Mouse (Mus musculus) stomach, embryonic 16.5 days (tissue): ENCODE results near the gene Tmem120b. TPM values are rescaled to one million over a fixed set of nuclear protein-coding genes. Genes with fewer than 3 reads are reported as not detected.

Source experiments
- ATAC-seq: fragments of 200-750 bp; cut with Nextera tagmentation; 2 replicates; pipeline ENCODE4 v1.8.0; 2017; ENCODE audit warnings: moderate number of reproducible peaks, moderate TSS enrichment; ENCODE audit not compliant: insufficient read depth, low FRiP score
- H3K27ac ChIP-seq: fragments of 300-500 bp; sonication (generic); 2 replicates; pipeline ENCODE4 v1.5.1; 2014; ENCODE audit warnings: low read length
- H3K27me3 ChIP-seq: fragments of 300-500 bp; sonication (generic); 2 replicates; pipeline ENCODE4 v1.6.1; 2014; ENCODE audit warnings: low read length, control low read depth, mixed read lengths; ENCODE audit not compliant: control insufficient read depth, insufficient read depth
- H3K36me3 ChIP-seq: fragments of 300-500 bp; sonication (generic); 2 replicates; pipeline ENCODE4 v1.6.1; 2014; ENCODE audit warnings: low read length; ENCODE audit not compliant: control insufficient read depth, insufficient read depth
- H3K4me1 ChIP-seq: fragments of 300-500 bp; sonication (generic); 2 replicates; pipeline ENCODE4 v1.6.1; 2014; ENCODE audit warnings: low read length, control low read depth, mixed read lengths; ENCODE audit not compliant: control insufficient read depth, insufficient read depth
- H3K4me2 ChIP-seq: fragments of 300-500 bp; sonication (generic); 2 replicates; pipeline ENCODE4 v1.6.1; 2014; ENCODE audit warnings: low read depth, low read length, mixed read lengths
- H3K4me3 ChIP-seq: fragments of 300-500 bp; sonication (generic); replicated peaks from 2 replicates; pipeline ENCODE4 v1.5.1; 2014; ENCODE audit warnings: mild to moderate bottlenecking, low read length
- H3K9ac ChIP-seq: fragments of 300-500 bp; sonication (generic); 2 replicates; pipeline ENCODE4 v1.6.1; 2014; ENCODE audit warnings: low read length
- H3K9me3 ChIP-seq: fragments of 300-500 bp; sonication (generic); replicated peaks from 2 replicates; pipeline ENCODE4 v1.6.1; 2016; ENCODE audit warnings: low read length, control low read depth; ENCODE audit not compliant: control insufficient read depth
- WGBS: fragments of 180-500 bp; shearing (Covaris S2); extraction: QIAGEN DNeasy Blood & Tissue Kit; methylation state at CpG from one replicate; pipeline ENCODE4 v1.1.7; 2014; 5-methylcytosine and 5-hydroxymethylcytosine counted together
- polyA plus RNA-seq: library from polyadenylated mRNA; unstranded; fragments of >200 nt; fragmentation: Nextera tagmentation; extraction: Ambion mirVana; gene quantifications from 2 replicates; pipeline ENCODE4 v1.2.1, GENCODE M21; 2015

The Tmem120b gene
- polyA plus RNA-seq, 1 experiment from 2014 or later = 15.3 TPM

- Histone ChIP-seq H3K4me1 (no peaks in the 10 kb centered on the region; the same call in 1 of the 2 replicates), H3K4me2 (no peak overlapping the region), H3K27ac (no peak overlapping the region), H3K9me3 (no peaks in the 10 kb centered on the region), H3K9ac (no peak overlapping the region), H3K27me3 (no peaks in the 10 kb centered on the region), H3K36me3 (no peaks in the 10 kb centered on the region), H3K4me3 (no peak overlapping the region)
- 23% methylated on average over 7 of the region's 7 CpGs for WGBS
- no peak for ATAC-seq
Measured at GRCm38 (mm10) chr5:123114924-123115323, 46.7 kb downstream of the Tmem120b start.

GRCm38 (mm10) chr5:123116080-123116479 lies 47.9 kb downstream of the Tmem120b start:
- Histone ChIP-seq H3K27me3 (no peaks in the 10 kb centered on the region), H3K9me3 (no peaks in the 10 kb centered on the region), H3K4me1 (no peaks in the 10 kb centered on the region), H3K4me2 (no peak overlapping the region), H3K9ac (no peak overlapping the region), H3K4me3 (no peak overlapping the region), H3K36me3 (no peaks in the 10 kb centered on the region), H3K27ac (no peak overlapping the region)
- ATAC-seq = no peak
- 65% methylated on average over 8 of the region's 8 CpGs for WGBS

- ATAC-seq = peak; percentile 70; the same call in 1 of the 2 replicates
- no peak overlapping the region for H3K27ac ChIP-seq
Measured at GRCm38 (mm10) chr5:123117257-123117656, 49.0 kb downstream of the Tmem120b start.

GRCm38 (mm10) chr5:123117773-123118172 lies 49.6 kb downstream of the Tmem120b start:
- Histone ChIP-seq H3K27me3 (no peaks in the 10 kb centered on the region), H3K4me2 (no peak overlapping the region), H3K4me1 (no peaks in the 10 kb centered on the region), H3K36me3 (no peaks in the 10 kb centered on the region), H3K9ac (no peak overlapping the region), H3K9me3 (no peaks in the 10 kb centered on the region), H3K27ac (no peak overlapping the region), H3K4me3 (no peak overlapping the region)
- no peak for ATAC-seq
- WGBS = 70% methylated on average over 8 of the region's 8 CpGs

More at GRCm38 (mm10) chr5:123117257-123117656, 49.0 kb downstream of the Tmem120b start:
- Histone ChIP-seq H3K27me3 (no peaks in the 10 kb centered on the region), H3K9ac (no peak overlapping the region), H3K4me2 (no peak overlapping the region), H3K4me1 (no peaks in the 10 kb centered on the region), H3K9me3 (no peaks in the 10 kb centered on the region), H3K4me3 (no peak overlapping the region), H3K36me3 (no peaks in the 10 kb centered on the region)
- 21% methylated on average over 10 of the region's 10 CpGs for WGBS

DNA sequence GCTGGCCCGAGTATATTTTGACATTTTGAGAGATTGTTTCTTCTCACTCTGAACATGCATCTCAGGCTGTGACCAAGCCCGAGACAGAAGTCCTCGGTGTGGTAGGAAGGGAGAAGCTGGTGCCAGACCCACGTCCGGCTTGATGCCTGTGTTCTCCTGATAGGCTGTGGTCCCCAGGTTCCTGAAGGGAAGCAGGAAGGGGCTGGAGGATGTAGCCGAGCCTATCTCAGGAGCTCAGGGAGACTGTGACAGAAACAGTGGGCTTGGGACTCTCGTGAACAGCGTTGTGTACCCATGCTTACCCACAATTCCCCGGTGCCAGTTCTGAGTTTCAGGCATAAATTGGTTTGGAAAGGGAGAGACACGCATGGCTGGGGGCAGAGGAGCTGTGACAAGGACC lies 50.6 kb downstream of the Tmem120b start:
- WGBS = 67% methylated on average over 10 of the region's 10 CpGs
- ATAC-seq = no peak
- H3K4me3 ChIP-seq = no peak overlapping the region

DNA sequence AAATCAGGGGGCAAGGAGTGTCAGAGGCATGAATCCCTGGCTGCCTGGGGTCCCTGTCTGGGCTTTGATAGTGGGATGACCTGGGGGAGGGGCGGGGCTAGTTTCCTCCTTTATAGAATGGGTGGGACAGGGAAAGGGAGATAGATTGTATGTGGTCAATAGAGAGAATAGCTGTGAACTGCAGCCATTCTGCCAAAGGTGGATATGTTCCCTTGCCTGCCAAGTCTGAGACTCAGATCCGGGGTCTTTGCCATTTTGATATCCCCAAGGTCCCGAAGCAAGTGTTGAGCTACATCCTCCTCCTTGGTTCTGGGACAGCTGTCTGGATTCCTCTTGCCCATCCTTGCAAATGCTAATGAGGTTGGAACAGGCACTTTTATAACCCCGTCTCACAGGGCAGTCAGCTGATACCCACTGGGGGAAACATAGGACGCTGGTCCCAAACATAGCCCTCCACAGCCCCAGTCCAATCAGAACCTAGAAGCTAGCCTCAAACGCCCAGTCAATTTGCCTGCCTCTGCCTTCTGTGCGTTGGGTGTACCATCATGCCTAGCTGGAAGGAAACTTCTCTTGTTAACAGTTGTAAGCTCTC lies 52.5 kb downstream of the Tmem120b start:
- H3K4me2 ChIP-seq = no peak overlapping the region
- H3K9ac ChIP-seq = no peak overlapping the region
- no peak for ATAC-seq
- H3K27me3 ChIP-seq = no peaks in the 10 kb centered on the region
- H3K4me1 ChIP-seq = no peaks in the 10 kb centered on the region
- H3K9me3 ChIP-seq = no peaks in the 10 kb centered on the region
- no peaks in the 10 kb centered on the region for H3K36me3 ChIP-seq
- WGBS = 68% methylated on average over 7 of the region's 7 CpGs
- no peak overlapping the region for H3K27ac ChIP-seq
- no peak overlapping the region for H3K4me3 ChIP-seq

More for the DNA sequence above, 50.6 kb downstream of the Tmem120b start:
- Histone ChIP-seq H3K4me1 (no peaks in the 10 kb centered on the region), H3K9me3 (no peaks in the 10 kb centered on the region), H3K27me3 (no peaks in the 10 kb centered on the region), H3K4me2 (no peak overlapping the region), H3K36me3 (no peaks in the 10 kb centered on the region), H3K27ac (no peak overlapping the region), H3K9ac (no peak overlapping the region)

GRCm38 (mm10) chr5:123122181-123122580 lies 54.0 kb downstream of the Tmem120b start:
- no peak overlapping the region for H3K27ac ChIP-seq
- no peaks in the 10 kb centered on the region for H3K27me3 ChIP-seq
- 86% methylated on average over 4 of the region's 4 CpGs for WGBS
- no peaks in the 10 kb centered on the region for H3K9me3 ChIP-seq
- ATAC-seq = no peak
- no peaks in the 10 kb centered on the region for H3K36me3 ChIP-seq
- H3K4me3 ChIP-seq = no peak overlapping the region
- H3K4me1 ChIP-seq = no peaks in the 10 kb centered on the region
- no peak overlapping the region for H3K9ac ChIP-seq
- no peak overlapping the region for H3K4me2 ChIP-seq

GRCm38 (mm10) chr5:123125105-123125504 lies 56.9 kb downstream of the Tmem120b start:
- 72% methylated on average over 6 of the region's 6 CpGs for WGBS
- Histone ChIP-seq H3K4me1 (no peaks in the 10 kb centered on the region; the same call in 1 of the 2 replicates), H3K27me3 (no peaks in the 10 kb centered on the region), H3K4me3 (no peak overlapping the region), H3K9ac (no peak overlapping the region), H3K9me3 (no peaks in the 10 kb centered on the region), H3K36me3 (no peaks in the 10 kb centered on the region), H3K27ac (no peak overlapping the region), H3K4me2 (no peak overlapping the region)
- no peak for ATAC-seq

DNA sequence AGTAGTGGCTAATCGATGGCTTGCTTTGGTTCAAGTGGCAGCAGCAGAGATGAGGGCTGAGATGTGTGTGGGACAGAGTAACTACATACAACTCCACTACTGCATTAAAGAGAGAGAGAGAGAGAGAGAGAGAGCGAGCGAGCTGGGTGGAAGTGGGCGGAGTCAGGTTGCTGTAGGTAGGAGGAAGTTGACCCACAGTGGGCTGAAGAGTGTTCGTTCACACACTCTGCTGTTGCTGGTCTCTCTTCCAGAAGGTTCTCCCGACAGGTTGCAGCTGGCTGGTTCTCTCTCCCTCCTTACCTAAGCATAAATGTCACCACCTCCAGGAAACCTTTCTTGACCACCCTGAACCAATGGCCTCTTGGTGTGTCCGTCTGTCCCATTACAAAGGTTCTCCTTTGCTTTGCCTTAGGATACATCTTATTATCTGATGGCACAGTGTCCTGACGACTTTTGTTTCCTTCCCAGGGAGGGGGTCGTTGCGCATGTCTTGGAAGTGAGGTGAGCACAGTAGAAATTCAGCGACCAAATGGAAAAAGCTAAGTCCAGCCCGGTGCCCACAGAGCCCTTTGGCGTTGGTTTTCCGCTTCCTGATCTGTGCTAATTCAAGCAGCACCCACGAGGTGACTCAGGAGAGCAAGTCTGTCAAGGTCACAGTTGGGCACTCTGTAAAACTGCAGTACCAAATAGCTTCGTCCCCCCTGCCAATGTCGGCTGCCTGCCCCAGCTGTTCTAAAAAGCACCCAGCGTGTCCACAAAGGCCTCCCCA lies 57.6 kb downstream of the Tmem120b start:
- H3K4me2 ChIP-seq = no peak overlapping the region
- no peak overlapping the region for H3K9ac ChIP-seq
- no peak overlapping the region for H3K4me3 ChIP-seq
- ATAC-seq = no peak
- H3K36me3 ChIP-seq = no peaks in the 10 kb centered on the region
- no peaks in the 10 kb centered on the region for H3K27me3 ChIP-seq
- no peak overlapping the region; the same call in 1 of the 2 replicates for H3K27ac ChIP-seq
- no peaks in the 10 kb centered on the region; the same call in 1 of the 2 replicates for H3K4me1 ChIP-seq
- 74% methylated on average over 18 of the region's 18 CpGs for WGBS
- no peaks in the 10 kb centered on the region for H3K9me3 ChIP-seq
